In genomic region chr2:35011649-35012048, GRCm38 (mm10) we compare ENCODE assay signal across 32 mouse cellular contexts. TPM values are rescaled to one million over a fixed set of nuclear protein-coding genes. Genes with fewer than 3 reads are reported as not detected.
"Had no signal": no experiment of that assay in that cellular context is flagged by ENCODE, and none has a peak within 500 bp of the region (broad histone marks: within the 10 kb centered on the region; RNA-seq: fewer than 3 reads in every experiment).

No protein-coding gene starts in this region.

- H3K36me3 ChIP-seq: heart, embryonic 10.5 days; heart, embryonic 12.5 days; heart, embryonic 13.5 days; heart, embryonic 15.5 days; hindbrain, embryonic 10.5 days; hindbrain, embryonic 12.5 days; hindbrain, embryonic 13.5 days; hindbrain, embryonic 15.5 days; intestine, embryonic 15.5 days; kidney, embryonic 15.5 days had no signal

- H3K4me1 ChIP-seq: heart, embryonic 13.5 days; heart, embryonic 15.5 days; hindbrain, embryonic 10.5 days; hindbrain, embryonic 12.5 days; hindbrain, embryonic 13.5 days; hindbrain, embryonic 15.5 days; intestine, embryonic 15.5 days had no signal

- DNase-seq: heart, postnatal 10 days; heart, postnatal 36 days; heart, postnatal 4 days; kidney, adult 11 months; kidney, adult 18-20 months; kidney, adult 2 months; kidney, adult 8-10 months; kidney, adult 9 months; kidney, postnatal 10 days; kidney, postnatal 14 days; kidney, postnatal 36 days; kidney, postnatal 4 days; layer of hippocampus, adult 9-11 months; layer of hippocampus, postnatal 36 days had no signal

- H3K27me3 ChIP-seq: heart, embryonic 12.5 days; heart, embryonic 15.5 days; hindbrain, embryonic 12.5 days; hindbrain, embryonic 13.5 days; hindbrain, embryonic 15.5 days; intestine, embryonic 15.5 days; kidney, embryonic 15.5 days had no signal

- H3K9ac ChIP-seq: heart, embryonic 12.5 days; heart, embryonic 13.5 days; heart, embryonic 15.5 days; hindbrain, embryonic 12.5 days; hindbrain, embryonic 13.5 days; hindbrain, embryonic 14.5 days; hindbrain, embryonic 15.5 days; intestine, embryonic 15.5 days; kidney, embryonic 15.5 days had no signal

- H3K4me3 ChIP-seq: heart, embryonic 10.5 days; heart, embryonic 12.5 days; heart, embryonic 13.5 days; heart, embryonic 15.5 days; hindbrain, embryonic 10.5 days; hindbrain, embryonic 12.5 days; hindbrain, embryonic 13.5 days; hindbrain, embryonic 15.5 days; intestine, embryonic 15.5 days; kidney, embryonic 15.5 days; layer of hippocampus, adult 2 months; left cerebral cortex, adult 2 months had no signal

- H3K9me3 ChIP-seq: heart, embryonic 10.5 days; heart, embryonic 12.5 days; heart, embryonic 13.5 days; heart, embryonic 15.5 days; hindbrain, embryonic 10.5 days; hindbrain, embryonic 12.5 days; hindbrain, embryonic 13.5 days; hindbrain, embryonic 15.5 days; intestine, embryonic 15.5 days; kidney, embryonic 15.5 days had no signal

- H3K27ac ChIP-seq: heart, embryonic 10.5 days; heart, embryonic 13.5 days; heart, embryonic 15.5 days; hindbrain, embryonic 10.5 days; hindbrain, embryonic 12.5 days; hindbrain, embryonic 13.5 days; hindbrain, embryonic 14.5 days; hindbrain, embryonic 15.5 days; hindbrain, postnatal 0 days; intestine, embryonic 15.5 days; kidney, embryonic 15.5 days; kidney, postnatal 0 days; layer of hippocampus, adult 2 months; left cerebral cortex, adult 2 months had no signal

RNA-seq across cellular contexts. Expression of gene Hc, which starts 49.6 kb away (rescaled TPM):
- total RNA-seq: heart, postnatal 10 days; heart, postnatal 25 days; heart, postnatal 36 days; hematopoietic stem cell, adult 5-6 weeks; layer of hippocampus, adult 2 months; layer of hippocampus, postnatal 36 days had no signal
- polyA plus RNA-seq: heart, embryonic 14.5 days had no signal
